Mouse (Mus musculus): ENCODE results near the gene Mmp17. TPM values are rescaled to one million over a fixed set of nuclear protein-coding genes. Genes with fewer than 3 reads are reported as not detected.

Gene Mmp17
- polyA plus RNA-seq, 1 experiment from 2014 or later, result 4.6 TPM

Other genes with a start within 250 kb of the Mmp17 start
- gene Sfswap, start 82.9 kb upstream of the Mmp17 start, polyA plus RNA-seq (2015; fragmentation: Nextera tagmentation; extraction: Ambion mirVana), result 38.8 and 40.6 TPM in 2 replicates
- gene Zfp11, start 85.9 kb downstream of the Mmp17 start, polyA plus RNA-seq (2015; fragmentation: Nextera tagmentation; extraction: Ambion mirVana), result 3.8 and 4.0 TPM in 2 replicates
- gene Sept14, start 124.3 kb downstream of the Mmp17 start, polyA plus RNA-seq (2015; fragmentation: Nextera tagmentation; extraction: Ambion mirVana), result not detected in 2 replicates
- 177 and 185 TPM in 2 replicates for gene Mrps17, start 131.3 kb downstream of the Mmp17 start, polyA plus RNA-seq (2015; fragmentation: Nextera tagmentation; extraction: Ambion mirVana)
- gene Nipsnap2, start 140.9 kb downstream of the Mmp17 start, polyA plus RNA-seq (2015; fragmentation: Nextera tagmentation; extraction: Ambion mirVana), result 90.0 and 103 TPM in 2 replicates
- 45.9 and 46.1 TPM in 2 replicates for gene Psph, start 203.3 kb downstream of the Mmp17 start, polyA plus RNA-seq (2015; fragmentation: Nextera tagmentation; extraction: Ambion mirVana)

Data from stomach, embryonic 15.5 days (tissue).